Mouse (Mus musculus) erythroblast, adult 5-6 weeks (primary cell): ENCODE data around the gene Rasgef1c. TPM values are rescaled to one million over a fixed set of nuclear protein-coding genes. Genes with fewer than 3 reads are reported as not detected.
A peak's percentile ranks its signal among the peaks of the same experiment; 100 is the strongest.

Source experiments
- ATAC-seq: replicated peaks from 2 replicates; pipeline ENCODE4 v1.8.0; 2016; ENCODE audit warnings: moderate number of reproducible peaks, mild to moderate bottlenecking, moderate TSS enrichment, inconsistent platforms; ENCODE audit not compliant: poor library complexity, low FRiP score, severe bottlenecking
- total RNA-seq, 2 experiments: library from RNA; stranded (forward) in 1 of 2; stranded (reverse) in 1 of 2; fragments of 150-400 nt in 1 of 2; fragments of 200-764, 138-1000 nt in 1 of 2; gene quantifications; 2 replicates each; pipeline versions ENCODE4 v1.2.3 to v1.2.4; 2015 to 2017; ENCODE audit warnings: low replicate concordance in 2 of 2

The Rasgef1c gene
- total RNA-seq (2015; ENCODE audit: low replicate concordance), result 1.0 TPM in 1 of 2 replicates, not detected in the other
- 0.94 TPM in 1 of 2 replicates, not detected in the other for total RNA-seq (2017; ENCODE audit: low replicate concordance)

- peak; percentile 78 for ATAC-seq
These were observed at the start of gene Rasgef1c for GRCm38 (mm10) chr11:49901659-49902458. Gene Rasgef1c, plus strand, starts transcription at chr11:49901835.

- ATAC-seq, result no peak
These were observed 46.5 kb upstream of the Rasgef1c start for GRCm38 (mm10) chr11:49855144-49855543.

GRCm38 (mm10) chr11:49861139-49861538, 40.5 kb upstream of the Rasgef1c start:
- ATAC-seq, result no peak

- ATAC-seq, result 0 out of 2 replicates have a peak, but pooled peaks have one; percentile 36
These were observed 37.7 kb upstream of the Rasgef1c start for GRCm38 (mm10) chr11:49863926-49864325.

- no peak for ATAC-seq
These were observed 34.3 kb upstream of the Rasgef1c start for GRCm38 (mm10) chr11:49867320-49867719.

GRCm38 (mm10) chr11:49869762-49870161, 31.9 kb upstream of the Rasgef1c start:
- no peak for ATAC-seq

GRCm38 (mm10) chr11:49871914-49872313, 29.7 kb upstream of the Rasgef1c start:
- ATAC-seq, result peak; percentile 73

GRCm38 (mm10) chr11:49872779-49873178, 28.9 kb upstream of the Rasgef1c start:
- ATAC-seq, result peak; percentile 68

- ATAC-seq, result no peak
These were observed 24.5 kb upstream of the Rasgef1c start for GRCm38 (mm10) chr11:49876948-49877817.

GRCm38 (mm10) chr11:49879950-49880642, 21.5 kb upstream of the Rasgef1c start:
- ATAC-seq, result no peak

GRCm38 (mm10) chr11:49883394-49883793, 18.2 kb upstream of the Rasgef1c start:
- ATAC-seq, result no peak

GRCm38 (mm10) chr11:49888469-49888868, 13.2 kb upstream of the Rasgef1c start:
- ATAC-seq, result no peak

GRCm38 (mm10) chr11:49891993-49892392, 9.6 kb upstream of the Rasgef1c start:
- no peak for ATAC-seq

- no peak for ATAC-seq
These were observed 7.8 kb upstream of the Rasgef1c start for GRCm38 (mm10) chr11:49893806-49894205.

- no peak for ATAC-seq
These were observed 5.6 kb upstream of the Rasgef1c start for GRCm38 (mm10) chr11:49895966-49896590.

- 0 out of 2 replicates have a peak, but pooled peaks have one; percentile 7 for ATAC-seq
These were observed 1.6 kb upstream of the Rasgef1c start for GRCm38 (mm10) chr11:49900043-49900442.

GRCm38 (mm10) chr11:49900962-49901658, 525 bp upstream of the Rasgef1c start:
- peak; percentile 27; the same call in 1 of the 2 replicates for ATAC-seq

GRCm38 (mm10) chr11:49903333-49903732, 1.7 kb downstream of the Rasgef1c start:
- ATAC-seq, result peak; percentile 74
